Mouse (Mus musculus): ENCODE measurements around the gene Olfr1484.
"Not testable (repeated sequence)": the region's sequence is repeated elsewhere in the genome, so short reads cannot be mapped to it uniquely, and the experiment has no call there.

The Olfr1484 gene

GRCm38 (mm10) chr19:13583211-13583610 lies at the start of gene Olfr1484:
TSS of gene Olfr1484 (plus strand) at chr19:13583511.
- DNase-seq (ENCODE audit: low read depth in 2 of 2, low spot score in 2 of 2), result no peak

- DNase-seq (ENCODE audit: low read depth in 2 of 2, low spot score in 2 of 2), result not testable (repeated sequence)
Observed at GRCm38 (mm10) chr19:13617075-13617474, 33.8 kb downstream of the Olfr1484 start, which contains the start of gene Olfr1487. TSS of gene Olfr1487 (plus strand) at chr19:13617375.

- DNase-seq (ENCODE audit: low read depth in 2 of 2, low spot score in 2 of 2), result no peak
Observed at GRCm38 (mm10) chr19:13631321-13631720, 48.0 kb downstream of the Olfr1484 start, which contains the start of gene Olfr1489. TSS of gene Olfr1489 (plus strand) at chr19:13631621.

Measured in CD8-positive naive resting alpha-beta T cell, adult 2 months (primary cell).